Mouse (Mus musculus) cortical plate, adult 2 months (tissue): ENCODE data around the gene Thoc6.

ENCODE experiments used
- CTCF ChIP-seq: fragments of 200-500 bp; IDR thresholded peaks from 2 replicates; pipeline ENCODE4 v1.5.1; 2011; ENCODE audit warnings: mild to moderate bottlenecking, control low read depth, low read length; ENCODE audit not compliant: insufficient read depth; ENCODE audit errors: extremely low read depth
- POLR2A ChIP-seq: fragments of 200-500 bp; IDR thresholded peaks from 2 replicates; pipeline ENCODE4 v1.6.1; 2011; ENCODE audit warnings: mild to moderate bottlenecking, low read length, control low read depth; ENCODE audit not compliant: insufficient read depth; ENCODE audit errors: extremely low read depth

- TF ChIP-seq CTCF (peak; percentile 89), POLR2A (no peak)
These were observed 32.5 kb upstream of the Thoc6 start for GRCm38 (mm10) chr17:23706212-23706611.
